Mouse (Mus musculus): ENCODE results near the gene Col26a1.

- TF ChIP-seq POLR2A (IDR thresholded peaks at IDR 0.05; ENCODE audit: low read depth, low read length): no peak
- TF ChIP-seq CTCF (IDR thresholded peaks at IDR 0.05; ENCODE audit: extremely low read depth, insufficient read length, insufficient replicate concordance, low read depth, low read length): no peak
These were observed 115.7 kb downstream of the Col26a1 start for GRCm38 (mm10) chr5:136767304-136767703.

All from small intestine, adult 2 months (tissue).